Mouse (Mus musculus) kidney, embryonic 14.5 days (tissue): ENCODE measurements around the gene Gm11239. TPM values are rescaled to one million over a fixed set of nuclear protein-coding genes. Genes with fewer than 3 reads are reported as not detected.
"Not testable (repeated sequence)": the region's sequence is repeated elsewhere in the genome, so short reads cannot be mapped to it uniquely, and the experiment has no call there.

ENCODE experiments used
- ATAC-seq: fragments of 200-750 bp; cut with Nextera tagmentation; 2 replicates; pipeline ENCODE4 v1.8.0; 2017; ENCODE audit warnings: moderate number of reproducible peaks, mild to moderate bottlenecking, moderate TSS enrichment, moderate library complexity; ENCODE audit not compliant: low FRiP score, low TSS enrichment
- H3K27ac ChIP-seq: fragments of 300-500 bp; sonication (generic); 2 replicates; pipeline ENCODE4 v1.5.1; 2014; ENCODE audit warnings: low read depth, mild to moderate bottlenecking, low read length, moderate library complexity, mixed read lengths
- H3K27me3 ChIP-seq: fragments of 300-500 bp; sonication (generic); 2 replicates; pipeline ENCODE4 v1.6.1; 2014; ENCODE audit warnings: mild to moderate bottlenecking, low read length; ENCODE audit not compliant: control insufficient read depth, insufficient read depth
- H3K36me3 ChIP-seq: fragments of 300-500 bp; sonication (generic); 2 replicates; pipeline ENCODE4 v1.6.1; 2014; ENCODE audit warnings: low read length, mixed read lengths; ENCODE audit not compliant: control insufficient read depth, insufficient read depth
- H3K4me1 ChIP-seq: fragments of 300-500 bp; sonication (generic); 2 replicates; pipeline ENCODE4 v1.6.1; 2014; ENCODE audit warnings: low read length, mixed read lengths; ENCODE audit not compliant: control insufficient read depth, insufficient read depth
- H3K4me2 ChIP-seq: fragments of 300-500 bp; sonication (generic); replicated peaks from 2 replicates; pipeline ENCODE4 v1.6.1; 2014; ENCODE audit warnings: low read depth, mild to moderate bottlenecking, low read length
- H3K4me3 ChIP-seq: fragments of 300-500 bp; sonication (generic); 2 replicates; pipeline ENCODE4 v1.5.1; 2014; ENCODE audit warnings: mild to moderate bottlenecking, low read length
- H3K9ac ChIP-seq: fragments of 300-500 bp; sonication (generic); 2 replicates; pipeline ENCODE4 v1.6.1; 2014; ENCODE audit warnings: low read depth, mild to moderate bottlenecking, low read length, moderate library complexity
- H3K9me3 ChIP-seq: fragments of 300-500 bp; sonication (generic); 2 replicates; pipeline ENCODE4 v1.6.1; 2016; ENCODE audit warnings: low read length; ENCODE audit not compliant: control insufficient read depth
- WGBS: fragments of 180-500 bp; shearing (Covaris S2); extraction: QIAGEN DNeasy Blood & Tissue Kit; methylation state at CpG from one replicate; pipeline ENCODE4 v1.1.7; 2014; 5-methylcytosine and 5-hydroxymethylcytosine counted together
- polyA plus RNA-seq: library from polyadenylated mRNA; unstranded; fragments of >200 nt; fragmentation: Nextera tagmentation; extraction: Ambion mirVana; gene quantifications from 2 replicates; pipeline ENCODE4 v1.2.1, GENCODE M21; 2014

Gene Gm11239
- not detected in 2 replicates for polyA plus RNA-seq

DNA sequence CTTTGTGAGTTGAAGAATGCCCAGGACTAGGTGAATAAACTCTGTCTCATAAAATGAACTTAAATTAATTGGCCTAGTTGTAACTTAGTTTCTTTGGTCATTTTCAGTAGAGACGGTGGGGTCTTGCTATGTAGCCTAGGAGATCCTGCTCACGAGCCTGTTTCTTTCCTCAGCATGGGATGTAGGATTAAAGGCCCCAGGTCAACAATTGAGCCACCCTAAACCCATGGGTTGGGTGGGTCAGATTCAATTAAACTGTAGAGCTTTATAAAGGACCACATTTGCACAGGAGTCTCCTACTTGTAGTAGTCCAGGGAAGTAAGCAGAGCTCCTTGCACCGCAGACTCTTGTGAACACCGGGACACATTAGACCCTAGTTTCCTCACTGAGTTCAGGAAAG, at the start of gene Gm11239:
Gm11239 (plus strand) TSS at position 301 of the 400 bp plus-strand sequence.
- not testable (repeated sequence) for H3K4me1 ChIP-seq, H3K4me3 ChIP-seq, H3K27ac ChIP-seq, ATAC-seq, H3K36me3 ChIP-seq, H3K9ac ChIP-seq, H3K27me3 ChIP-seq, H3K4me2 ChIP-seq, H3K9me3 ChIP-seq
- no CpG with 5 or more reads among the region's 4 CpGs for WGBS

DNA sequence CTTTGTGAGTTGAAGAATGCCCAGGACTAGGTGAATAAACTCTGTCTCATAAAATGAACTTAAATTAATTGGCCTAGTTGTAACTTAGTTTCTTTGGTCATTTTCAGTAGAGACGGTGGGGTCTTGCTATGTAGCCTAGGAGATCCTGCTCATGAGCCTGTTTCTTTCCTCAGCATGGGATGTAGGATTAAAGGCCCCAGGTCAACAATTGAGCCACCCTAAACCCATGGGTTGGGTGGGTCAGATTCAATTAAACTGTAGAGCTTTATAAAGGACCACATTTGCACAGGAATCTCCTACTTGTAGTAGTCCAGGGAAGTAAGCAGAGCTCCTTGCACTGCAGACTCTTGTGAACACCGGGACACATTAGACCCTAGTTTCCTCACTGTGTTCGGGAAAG, 45.5 kb upstream of the Gm11239 start, which contains the start of gene Gm11237:
Gm11237 (plus strand) TSS at position 301 of the 400 bp plus-strand sequence.
- not testable (repeated sequence) for H3K27me3 ChIP-seq, H3K9ac ChIP-seq, H3K4me3 ChIP-seq, H3K36me3 ChIP-seq, H3K27ac ChIP-seq, H3K9me3 ChIP-seq, H3K4me2 ChIP-seq, H3K4me1 ChIP-seq, ATAC-seq
- WGBS = no CpG with 5 or more reads among the region's 3 CpGs

DNA sequence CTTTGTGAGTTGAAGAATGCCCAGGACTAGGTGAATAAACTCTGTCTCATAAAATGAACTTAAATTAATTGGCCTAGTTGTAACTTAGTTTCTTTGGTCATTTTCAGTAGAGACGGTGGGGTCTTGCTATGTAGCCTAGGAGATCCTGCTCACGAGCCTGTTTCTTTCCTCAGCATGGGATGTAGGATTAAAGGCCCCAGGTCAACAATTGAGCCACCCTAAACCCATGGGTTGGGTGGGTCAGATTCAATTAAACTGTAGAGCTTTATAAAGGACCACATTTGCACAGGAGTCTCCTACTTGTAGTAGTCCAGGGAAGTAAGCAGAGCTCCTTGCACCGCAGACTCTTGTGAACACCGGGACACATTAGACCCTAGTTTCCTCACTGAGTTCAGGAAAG, 30.3 kb upstream of the Gm11239 start, which contains the start of gene Gm11236:
Gm11236 (plus strand) TSS at position 301 of the 400 bp plus-strand sequence.
- not testable (repeated sequence) for H3K27ac ChIP-seq, H3K4me2 ChIP-seq, H3K4me1 ChIP-seq, H3K36me3 ChIP-seq, H3K27me3 ChIP-seq, H3K9me3 ChIP-seq, ATAC-seq, H3K9ac ChIP-seq, H3K4me3 ChIP-seq
- WGBS = no CpG with 5 or more reads among the region's 4 CpGs

DNA sequence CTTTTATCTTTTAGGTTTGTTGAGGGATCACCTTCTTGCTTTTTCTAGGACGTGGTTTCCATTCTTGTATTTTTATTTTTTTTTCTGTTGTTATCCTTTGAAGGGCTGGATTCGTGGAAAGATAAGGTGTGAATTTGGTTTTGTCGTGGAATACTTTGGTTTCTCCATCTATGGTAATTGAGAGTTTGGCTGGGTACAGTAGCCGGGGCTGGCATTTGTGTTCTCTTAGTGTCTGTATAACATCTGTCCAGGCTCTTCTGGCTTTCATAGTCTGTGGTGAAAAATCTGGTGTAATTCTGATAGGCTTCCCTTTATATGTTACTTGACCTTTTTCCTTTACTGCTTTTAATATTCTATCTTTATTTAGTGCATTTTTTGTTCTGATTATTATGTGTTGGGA, 6.3 kb upstream of the Gm11239 start:
- H3K4me3 ChIP-seq, H3K4me2 ChIP-seq, ATAC-seq, H3K9ac ChIP-seq, H3K4me1 ChIP-seq, H3K27me3 ChIP-seq, H3K36me3 ChIP-seq, H3K27ac ChIP-seq, H3K9me3 ChIP-seq: not testable (repeated sequence)
- 85% methylated on average over 4 of the region's 4 CpGs for WGBS

DNA sequence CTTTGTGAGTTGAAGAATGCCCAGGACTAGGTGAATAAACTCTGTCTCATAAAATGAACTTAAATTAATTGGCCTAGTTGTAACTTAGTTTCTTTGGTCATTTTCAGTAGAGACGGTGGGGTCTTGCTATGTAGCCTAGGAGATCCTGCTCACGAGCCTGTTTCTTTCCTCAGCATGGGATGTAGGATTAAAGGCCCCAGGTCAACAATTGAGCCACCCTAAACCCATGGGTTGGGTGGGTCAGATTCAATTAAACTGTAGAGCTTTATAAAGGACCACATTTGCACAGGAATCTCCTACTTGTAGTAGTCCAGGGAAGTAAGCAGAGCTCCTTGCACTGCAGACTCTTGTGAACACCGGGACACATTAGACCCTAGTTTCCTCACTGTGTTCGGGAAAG, 15.1 kb downstream of the Gm11239 start, which contains the start of gene Gm428:
Gm428 (plus strand) TSS at position 301 of the 400 bp plus-strand sequence.
- H3K27ac ChIP-seq, ATAC-seq, H3K9ac ChIP-seq, H3K36me3 ChIP-seq, H3K4me2 ChIP-seq, H3K4me1 ChIP-seq, H3K27me3 ChIP-seq, H3K9me3 ChIP-seq, H3K4me3 ChIP-seq: not testable (repeated sequence)
- no CpG with 5 or more reads among the region's 4 CpGs for WGBS

DNA sequence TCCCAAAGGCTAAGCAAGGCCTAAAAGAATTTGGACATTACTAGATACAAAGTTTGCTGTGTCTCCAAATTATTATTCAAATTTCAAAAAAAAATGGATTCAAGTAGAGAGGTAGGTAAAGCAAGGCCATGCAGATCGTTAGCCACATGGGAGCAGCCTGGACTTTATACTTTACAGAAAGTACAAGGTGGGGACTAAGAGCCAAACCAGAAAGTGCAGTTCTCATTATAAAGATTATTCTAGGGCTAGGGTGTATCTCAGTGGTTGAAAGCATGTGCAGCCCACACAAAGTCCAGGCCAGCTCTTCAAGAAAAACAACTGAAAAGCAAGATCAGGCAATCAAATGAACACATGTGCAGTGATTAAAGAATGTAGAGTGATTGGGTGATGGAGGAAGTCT, 50.6 kb downstream of the Gm11239 start:
- Histone ChIP-seq H3K36me3 (no peaks in the 10 kb centered on the region; the same call in 1 of the 2 replicates), H3K9me3 (no peaks in the 10 kb centered on the region), H3K27me3 (no peaks in the 10 kb centered on the region), H3K4me3 (no peak overlapping the region), H3K4me1 (no peaks in the 10 kb centered on the region), H3K27ac (no peak overlapping the region), H3K4me2 (no peak overlapping the region), H3K9ac (no peak overlapping the region)
- no peak for ATAC-seq
- WGBS = 89% methylated on average over 1 of the region's 1 CpGs

DNA sequence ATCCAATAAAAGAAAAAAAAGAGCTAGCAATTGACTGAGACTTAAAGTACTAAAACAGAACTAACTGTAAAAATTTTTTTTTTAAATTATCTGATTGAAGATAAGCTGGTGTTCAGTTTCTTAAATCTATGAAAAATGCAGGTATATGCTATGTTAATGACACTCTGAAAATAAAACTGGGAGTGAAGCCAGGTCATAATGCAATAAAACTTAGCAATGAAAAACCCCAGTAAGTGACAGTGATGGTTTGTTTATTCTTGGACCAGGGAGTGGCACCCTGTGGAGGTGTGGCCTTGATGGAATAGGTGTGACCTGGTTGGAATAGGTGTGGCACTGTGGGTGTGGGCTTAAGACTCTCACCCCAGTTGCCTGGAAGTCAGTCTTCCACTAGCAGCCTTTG, 51.7 kb downstream of the Gm11239 start:
- H3K4me2 ChIP-seq = no peak overlapping the region
- no peaks in the 10 kb centered on the region; the same call in 1 of the 2 replicates for H3K36me3 ChIP-seq
- H3K9ac ChIP-seq = no peak overlapping the region
- no peaks in the 10 kb centered on the region for H3K27me3 ChIP-seq
- no peaks in the 10 kb centered on the region for H3K9me3 ChIP-seq
- no peak overlapping the region for H3K27ac ChIP-seq
- no peak overlapping the region for H3K4me3 ChIP-seq
- no peaks in the 10 kb centered on the region for H3K4me1 ChIP-seq
- no peak for ATAC-seq

Other genes with a start within 250 kb of the Gm11239 start
- not detected in 2 replicates for gene Gm11238, start 60.5 kb upstream of the Gm11239 start, polyA plus RNA-seq
- gene Gm11237, start 45.4 kb upstream of the Gm11239 start, polyA plus RNA-seq = not detected in 2 replicates
- gene Gm11236, start 30.2 kb upstream of the Gm11239 start, polyA plus RNA-seq = not detected in 2 replicates
- not detected in 2 replicates for gene Gm428, start 15.2 kb downstream of the Gm11239 start, polyA plus RNA-seq
- 5.8 and 13.5 TPM in 2 replicates for gene Rasef, start 122.6 kb downstream of the Gm11239 start, polyA plus RNA-seq
- not detected in 2 replicates for gene Gm11758, start 207.9 kb downstream of the Gm11239 start, polyA plus RNA-seq
- not detected in 2 replicates for gene Gm11757, start 222.8 kb downstream of the Gm11239 start, polyA plus RNA-seq
- not detected in 2 replicates for gene Gm13871, start 237.6 kb downstream of the Gm11239 start, polyA plus RNA-seq